Mouse (Mus musculus) liver, postnatal 0 days (tissue): ENCODE measurements around the gene Ccdc121.

Experiments used
- CTCF ChIP-seq: sonication (generic); IDR thresholded peaks from 2 replicates; pipeline ENCODE4 v1.5.1; 2016; ENCODE audit warnings: antibody characterized with exemption, low read depth
- EP300 ChIP-seq: IDR thresholded peaks from 2 replicates; pipeline ENCODE4 v1.6.1; 2016; ENCODE audit warnings: antibody characterized with exemption, low read depth, mild to moderate bottlenecking

DNA sequence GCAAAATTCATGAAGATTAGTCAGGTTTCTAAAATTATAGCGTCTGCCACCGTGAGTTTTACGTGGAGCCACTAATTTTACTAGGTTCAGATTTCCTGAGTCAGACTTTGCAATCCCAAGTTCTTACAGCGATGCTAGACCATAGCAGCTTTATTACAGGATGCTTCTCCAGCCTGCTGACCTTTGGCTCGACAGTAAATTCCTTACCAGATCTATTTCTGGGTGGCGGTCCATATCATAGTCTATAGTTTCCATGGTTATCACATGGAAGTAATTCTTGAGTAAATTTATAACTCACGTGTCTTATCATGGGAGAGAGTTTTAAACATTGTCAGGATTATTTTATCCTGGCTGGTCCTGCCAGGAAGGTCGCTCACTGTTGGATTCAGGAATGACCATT is 41.8 kb downstream of the Ccdc121 start:
- TF ChIP-seq CTCF: no peak
- TF ChIP-seq EP300: no peak
